Mouse (Mus musculus): ENCODE results near the gene Mtch2.
"Not testable (repeated sequence)": the region's sequence is repeated elsewhere in the genome, so short reads cannot be mapped to it uniquely, and the experiment has no call there.

Gene Mtch2

GRCm38 (mm10) chr2:90846955-90847680 is at the start of gene Mtch2:
Mtch2 (plus strand) TSS chr2:90847155.
- CTCF ChIA-PET = no interaction called here

- CTCF ChIA-PET = no interaction called here
Observed at GRCm38 (mm10) chr2:90808241-90809126, 38.5 kb upstream of the Mtch2 start.

- CTCF ChIA-PET = no interaction called here
Observed at GRCm38 (mm10) chr2:90810751-90811150, 36.2 kb upstream of the Mtch2 start.

- CTCF ChIA-PET = no interaction called here
Observed at GRCm38 (mm10) chr2:90815266-90815665, 31.7 kb upstream of the Mtch2 start.

GRCm38 (mm10) chr2:90816144-90816543 is 30.8 kb upstream of the Mtch2 start:
- CTCF ChIA-PET = no interaction called here

- CTCF ChIA-PET = interaction anchor here (0.9 kb wide), 1 partner anchor 12 kb away, joined by 5 read pairs; no protein-coding TSS in a partner anchor
Observed at GRCm38 (mm10) chr2:90818710-90819109, 28.2 kb upstream of the Mtch2 start.

GRCm38 (mm10) chr2:90820894-90821293 is 26.1 kb upstream of the Mtch2 start:
- CTCF ChIA-PET = interaction anchor here (0.7 kb wide), 1 partner anchor 508 kb away, joined by 4 read pairs; no protein-coding TSS in a partner anchor

GRCm38 (mm10) chr2:90822978-90823377 is 24.0 kb upstream of the Mtch2 start:
- CTCF ChIA-PET = interaction anchor here (0.7 kb wide), 1 partner anchor 63 kb away, joined by 3 read pairs; the partner anchor contains the start of gene C1qtnf4

- CTCF ChIA-PET = no interaction called here
Observed at GRCm38 (mm10) chr2:90823781-90824180, 23.2 kb upstream of the Mtch2 start.

GRCm38 (mm10) chr2:90824528-90824927 is 22.4 kb upstream of the Mtch2 start:
- CTCF ChIA-PET = not testable (repeated sequence)

GRCm38 (mm10) chr2:90825515-90826172 is 21.3 kb upstream of the Mtch2 start:
- CTCF ChIA-PET = no interaction called here

- CTCF ChIA-PET = no interaction called here
Observed at GRCm38 (mm10) chr2:90828739-90829138, 18.2 kb upstream of the Mtch2 start.

GRCm38 (mm10) chr2:90833502-90833901 is 13.5 kb upstream of the Mtch2 start:
- CTCF ChIA-PET = no interaction called here

- CTCF ChIA-PET = no interaction called here
Observed at GRCm38 (mm10) chr2:90838621-90839020, 8.3 kb upstream of the Mtch2 start.

- CTCF ChIA-PET = no interaction called here
Observed at GRCm38 (mm10) chr2:90843666-90844065, 3.3 kb upstream of the Mtch2 start.

GRCm38 (mm10) chr2:90844262-90844661 is 2.7 kb upstream of the Mtch2 start:
- CTCF ChIA-PET = no interaction called here

GRCm38 (mm10) chr2:90845234-90845633 is 1.7 kb upstream of the Mtch2 start:
- CTCF ChIA-PET = no interaction called here

GRCm38 (mm10) chr2:90846171-90846570 is 784 bp upstream of the Mtch2 start:
- CTCF ChIA-PET = no interaction called here

- CTCF ChIA-PET = no interaction called here
Observed at GRCm38 (mm10) chr2:90846597-90846954, 379 bp upstream of the Mtch2 start.

GRCm38 (mm10) chr2:90847681-90848050 is 711 bp downstream of the Mtch2 start:
- CTCF ChIA-PET = no interaction called here

GRCm38 (mm10) chr2:90848331-90848730 is 1.4 kb downstream of the Mtch2 start:
- CTCF ChIA-PET = no interaction called here

- CTCF ChIA-PET = no interaction called here
Observed at GRCm38 (mm10) chr2:90850401-90850800, 3.4 kb downstream of the Mtch2 start.

GRCm38 (mm10) chr2:90861486-90861885 is 14.5 kb downstream of the Mtch2 start:
- CTCF ChIA-PET = no interaction called here

Data from spleen, embryonic (tissue).